Mouse (Mus musculus): Measurements from ENCODE around the gene Slamf9. TPM values are rescaled to one million over a fixed set of nuclear protein-coding genes. Genes with fewer than 3 reads are reported as not detected.

Gene Slamf9
- polyA plus RNA-seq, 1 experiment from 2014 or later, result 1.1 TPM

DNA sequence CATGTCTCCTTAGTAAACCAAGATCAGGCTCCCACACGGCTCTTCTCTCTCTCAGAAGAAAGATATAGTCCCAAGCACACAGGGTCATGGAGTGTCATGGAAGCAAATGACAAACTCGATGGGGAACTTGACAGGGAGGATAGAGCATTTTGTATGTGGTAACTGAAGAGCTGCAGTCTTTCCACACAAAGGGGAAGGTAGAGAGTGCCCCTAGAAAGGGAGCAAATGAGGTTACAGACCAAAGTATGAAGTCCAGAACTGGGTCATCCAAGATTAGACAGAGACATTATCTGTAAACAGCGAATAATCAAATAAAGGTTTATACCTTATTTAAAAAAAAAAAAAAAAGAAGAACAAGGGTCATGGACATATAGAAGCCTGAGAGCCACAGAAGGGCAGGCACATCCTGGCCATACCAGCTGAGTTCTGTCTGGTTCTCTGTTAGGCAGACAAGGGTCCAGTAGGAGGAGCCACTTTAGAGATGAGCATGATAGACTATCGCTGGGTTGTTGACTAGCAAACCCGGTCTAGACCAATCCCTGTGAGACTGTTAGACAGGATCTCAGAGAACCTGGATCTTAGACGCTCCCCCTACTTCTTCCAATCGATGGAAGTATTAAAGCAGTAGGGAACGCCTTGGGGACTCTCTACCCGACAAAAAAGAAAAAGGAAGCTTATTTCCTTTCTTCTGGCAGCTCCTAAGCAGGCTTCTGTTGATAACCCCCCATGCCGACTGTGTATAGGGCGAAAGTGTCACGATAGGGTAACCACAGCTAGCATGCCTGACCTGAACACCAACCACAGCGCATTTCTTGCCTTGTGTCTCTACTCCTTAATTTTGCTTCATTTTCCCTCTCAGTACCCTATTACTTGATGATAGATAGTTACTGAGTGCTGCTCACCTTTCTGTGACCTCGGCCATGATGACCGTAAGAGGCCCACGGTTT lies 11.5 kb upstream of the Slamf9 start:
- H3K4me3 ChIP-seq, result no peak overlapping the region
- H3K27ac ChIP-seq, result no peak overlapping the region
- 0 out of 2 replicates have a peak, but pooled peaks have one; percentile 21 for ATAC-seq
- WGBS (ENCODE audit: insufficient replicate concordance), result 33% methylated on average over 16 of the region's 16 CpGs
- no peaks in the 10 kb centered on the region for H3K36me3 ChIP-seq
- no peaks in the 10 kb centered on the region for H3K9me3 ChIP-seq (replicated peaks)
- H3K4me1 ChIP-seq, result 0 out of 2 replicates have a peak, but pooled peaks cover 11% of the 10 kb centered on the region
- H3K4me2 ChIP-seq, result no peak overlapping the region
- H3K27me3 ChIP-seq (replicated peaks), result no peaks in the 10 kb centered on the region
- H3K9ac ChIP-seq, result no peak overlapping the region

DNA sequence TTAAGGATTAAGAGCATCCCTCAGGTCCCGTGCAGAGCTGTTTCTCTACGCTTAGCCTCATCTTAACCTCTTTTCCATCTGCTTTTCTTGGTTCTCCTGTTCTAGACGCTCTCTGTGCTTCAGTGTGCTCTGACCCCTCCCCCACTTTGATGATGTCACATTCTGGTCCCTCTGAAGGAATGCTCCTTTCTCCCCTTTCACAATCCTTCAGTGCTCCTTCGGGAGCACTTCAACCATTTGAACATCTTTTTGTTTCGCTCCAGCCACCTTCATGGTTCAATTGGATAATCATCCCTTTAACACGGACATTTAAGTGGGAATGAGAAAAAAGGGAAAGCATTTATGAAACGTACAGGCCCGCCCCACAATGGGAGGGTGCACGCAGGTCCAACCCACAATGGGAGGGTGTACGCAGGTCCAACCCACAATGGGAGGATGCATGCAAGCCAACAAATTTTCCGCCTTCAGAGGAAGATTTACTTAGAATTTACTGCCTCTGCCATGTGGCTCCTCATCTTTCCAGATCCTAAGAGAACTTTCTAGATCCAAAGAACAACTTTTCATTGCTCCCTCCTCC lies 6.8 kb upstream of the Slamf9 start:
- no peaks in the 10 kb centered on the region for H3K9me3 ChIP-seq (replicated peaks)
- 69% methylated on average over 11 of the region's 11 CpGs for WGBS (ENCODE audit: insufficient replicate concordance)
- H3K27ac ChIP-seq, result no peak overlapping the region
- no peak overlapping the region for H3K4me3 ChIP-seq
- no peak for ATAC-seq
- H3K4me2 ChIP-seq, result no peak overlapping the region
- H3K36me3 ChIP-seq, result no peaks in the 10 kb centered on the region
- no peaks in the 10 kb centered on the region for H3K27me3 ChIP-seq (replicated peaks)
- 0 out of 2 replicates have a peak, but pooled peaks cover 16% of the 10 kb centered on the region for H3K4me1 ChIP-seq
- H3K9ac ChIP-seq, result no peak overlapping the region

DNA sequence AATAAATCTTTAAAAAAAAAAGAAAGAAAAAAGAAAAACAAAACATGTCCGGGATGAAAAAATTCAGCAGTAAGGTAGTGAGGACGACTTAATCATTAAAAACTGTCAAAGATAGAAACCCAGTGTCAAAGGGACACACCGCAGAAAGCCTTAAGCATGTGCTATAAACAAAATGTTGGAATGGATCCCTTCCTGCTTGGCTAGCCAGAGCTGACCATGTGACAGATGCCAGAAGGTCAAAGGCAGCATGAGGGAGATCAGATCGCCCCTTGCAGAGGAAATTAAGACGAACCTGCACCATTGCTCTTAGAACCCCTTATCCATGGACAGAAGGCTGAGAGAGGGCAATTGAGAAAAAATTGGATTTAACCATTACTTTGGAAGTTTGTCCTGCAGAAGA lies 5.8 kb upstream of the Slamf9 start:
- ATAC-seq, result no peak
- Histone ChIP-seq H3K4me2 (no peak overlapping the region), H3K27me3 (replicated peaks) (no peaks in the 10 kb centered on the region), H3K4me3 (no peak overlapping the region), H3K27ac (no peak overlapping the region), H3K9me3 (replicated peaks) (no peaks in the 10 kb centered on the region), H3K4me1 (0 out of 2 replicates have a peak, but pooled peaks cover 8% of the 10 kb centered on the region), H3K36me3 (no peaks in the 10 kb centered on the region), H3K9ac (no peak overlapping the region)
- 57% methylated on average over 5 of the region's 5 CpGs for WGBS (ENCODE audit: insufficient replicate concordance)

DNA sequence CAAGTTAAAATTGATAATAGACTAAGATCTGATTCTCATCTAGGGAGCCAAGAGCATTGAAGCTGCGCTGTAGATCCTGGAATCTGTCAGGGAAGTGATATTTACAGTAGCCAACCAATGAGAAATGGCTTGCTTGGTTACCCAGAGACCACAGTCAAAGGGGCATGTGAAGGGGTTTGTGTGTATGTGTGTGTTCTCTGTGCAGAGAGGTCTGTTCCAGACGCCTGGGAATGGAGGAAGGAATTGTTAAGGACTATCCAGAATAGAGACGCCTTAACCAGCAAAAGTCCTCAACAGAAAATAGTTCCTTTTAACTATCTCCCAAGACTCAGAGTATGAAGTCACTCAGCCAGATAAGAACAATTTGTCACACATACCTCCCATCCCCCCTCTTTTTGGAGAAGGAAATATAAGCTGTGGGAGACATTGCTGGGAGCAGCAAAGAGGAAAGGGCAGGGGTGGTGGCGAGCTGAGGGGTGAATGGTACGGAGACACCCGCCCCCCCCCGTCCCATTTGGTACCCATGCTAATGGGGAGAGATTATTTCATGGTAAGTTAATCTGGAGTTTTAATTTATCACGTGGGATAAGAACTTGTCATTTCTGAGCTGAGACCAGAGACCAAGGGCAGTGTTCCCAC lies 5.2 kb upstream of the Slamf9 start:
- Histone ChIP-seq H3K9me3 (replicated peaks) (no peaks in the 10 kb centered on the region), H3K4me1 (0 out of 2 replicates have a peak, but pooled peaks cover 9% of the 10 kb centered on the region), H3K27me3 (replicated peaks) (no peaks in the 10 kb centered on the region), H3K4me3 (no peak overlapping the region), H3K36me3 (no peaks in the 10 kb centered on the region), H3K4me2 (no peak overlapping the region), H3K9ac (no peak overlapping the region), H3K27ac (no peak overlapping the region)
- 29% methylated on average over 8 of the region's 8 CpGs for WGBS (ENCODE audit: insufficient replicate concordance)
- ATAC-seq, result no peak

DNA sequence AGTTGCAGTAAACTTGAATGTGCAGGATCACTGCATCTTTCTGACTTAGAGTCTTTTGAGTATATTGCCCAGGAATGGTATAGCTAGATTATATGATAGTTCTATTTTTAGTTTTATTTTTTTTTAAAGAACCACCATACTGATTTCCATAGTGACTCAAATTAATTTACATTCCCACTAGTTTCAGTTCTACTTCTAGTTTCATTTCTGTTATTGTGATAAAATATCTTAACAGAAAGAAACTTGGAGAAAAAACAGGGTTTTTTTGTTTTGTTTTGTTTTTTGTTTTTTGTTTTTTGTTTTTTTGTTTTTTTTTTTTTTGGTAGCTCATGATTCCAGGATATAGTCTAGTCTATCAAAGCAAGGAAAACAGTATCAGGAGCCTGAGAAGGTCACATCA lies 2.2 kb upstream of the Slamf9 start:
- H3K4me2 ChIP-seq, result no peak overlapping the region
- no peaks in the 10 kb centered on the region for H3K9me3 ChIP-seq (replicated peaks)
- no peak overlapping the region for H3K9ac ChIP-seq
- H3K4me1 ChIP-seq, result peaks cover 15% of the 10 kb centered on the region
- no peak overlapping the region for H3K4me3 ChIP-seq
- H3K27me3 ChIP-seq (replicated peaks), result peaks cover 2% of the 10 kb centered on the region; the same call in 1 of the 2 replicates
- H3K36me3 ChIP-seq, result no peaks in the 10 kb centered on the region
- no peak for ATAC-seq
- no peak overlapping the region for H3K27ac ChIP-seq

DNA sequence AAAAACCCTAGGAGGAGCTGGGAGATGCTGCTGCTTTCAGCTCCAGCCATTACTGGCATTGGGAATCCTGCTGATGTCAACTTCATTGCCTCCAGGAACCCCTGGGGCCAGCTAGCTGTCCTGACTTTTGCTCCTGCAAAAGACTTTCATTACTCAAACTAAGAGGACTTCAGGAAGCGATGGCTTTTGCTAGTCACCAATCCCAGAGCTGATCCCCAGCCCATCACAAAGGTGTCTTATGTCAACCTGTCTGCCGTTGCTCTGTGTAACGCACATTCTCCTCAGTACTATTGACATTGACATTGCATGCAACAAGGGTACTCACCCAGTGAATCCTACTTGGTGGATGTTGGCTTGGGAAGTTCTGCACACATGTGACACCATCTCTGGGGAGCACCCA lies 962 bp upstream of the Slamf9 start:
- H3K27ac ChIP-seq, result no peak overlapping the region
- H3K9me3 ChIP-seq (replicated peaks), result no peaks in the 10 kb centered on the region
- WGBS (ENCODE audit: insufficient replicate concordance), result 69% methylated on average over 3 of the region's 3 CpGs
- ATAC-seq, result no peak
- peaks cover 15% of the 10 kb centered on the region for H3K27me3 ChIP-seq (replicated peaks)
- H3K9ac ChIP-seq, result no peak overlapping the region
- H3K4me3 ChIP-seq, result no peak overlapping the region
- H3K4me1 ChIP-seq, result peaks cover 15% of the 10 kb centered on the region
- no peak overlapping the region for H3K4me2 ChIP-seq
- no peaks in the 10 kb centered on the region for H3K36me3 ChIP-seq

DNA sequence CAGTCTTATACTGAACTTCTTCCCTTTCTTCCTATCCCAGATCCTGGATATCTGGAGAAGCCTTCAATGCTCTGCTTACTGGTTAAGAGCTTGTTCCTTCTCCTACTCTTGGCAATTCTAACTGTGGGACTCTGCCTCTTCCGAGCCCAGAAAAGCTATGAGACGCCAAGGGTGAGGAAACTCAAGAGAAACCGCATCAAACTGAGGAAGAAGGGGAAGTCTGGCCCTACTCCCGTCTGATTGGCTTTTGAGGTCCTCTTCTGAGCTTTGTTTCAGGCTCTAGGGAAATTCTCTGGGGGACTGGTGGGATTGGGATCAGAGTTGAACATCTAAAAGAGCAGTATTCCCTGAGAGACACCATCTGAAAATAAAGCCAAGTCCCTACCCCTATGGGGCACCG lies 2.9 kb downstream of the Slamf9 start:
- Histone ChIP-seq H3K36me3 (no peaks in the 10 kb centered on the region), H3K4me3 (no peak overlapping the region), H3K9me3 (replicated peaks) (no peaks in the 10 kb centered on the region), H3K27ac (no peak overlapping the region), H3K4me1 (peaks cover 26% of the 10 kb centered on the region), H3K9ac (no peak overlapping the region), H3K4me2 (no peak overlapping the region), H3K27me3 (replicated peaks) (peaks cover 54% of the 10 kb centered on the region)
- 42% methylated on average over 5 of the region's 5 CpGs for WGBS (ENCODE audit: insufficient replicate concordance)
- no peak for ATAC-seq

DNA sequence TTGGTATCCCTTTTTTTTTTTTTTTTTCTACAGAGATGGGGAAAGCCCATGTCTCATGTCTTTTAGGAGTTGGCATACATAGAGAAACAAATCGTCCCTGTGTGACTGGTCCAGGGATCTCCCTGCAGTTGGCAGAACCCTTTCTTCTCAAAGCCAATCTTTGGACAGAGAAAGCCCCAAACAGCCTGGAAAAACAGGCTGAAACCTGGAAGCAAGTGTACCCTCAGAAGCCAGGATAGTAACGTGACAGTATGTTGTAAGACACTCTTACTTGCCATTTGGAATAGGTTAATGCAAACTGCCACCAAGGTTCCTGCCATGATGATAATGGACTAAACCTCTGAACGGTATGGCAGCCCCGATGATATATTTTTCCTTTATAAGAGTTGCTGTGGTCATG lies 5.2 kb downstream of the Slamf9 start:
- Histone ChIP-seq H3K27ac (no peak overlapping the region), H3K4me1 (peaks cover 23% of the 10 kb centered on the region), H3K9ac (no peak overlapping the region), H3K4me3 (no peak overlapping the region), H3K4me2 (no peak overlapping the region), H3K9me3 (replicated peaks) (no peaks in the 10 kb centered on the region), H3K36me3 (no peaks in the 10 kb centered on the region), H3K27me3 (replicated peaks) (peaks cover 75% of the 10 kb centered on the region)
- ATAC-seq, result no peak
- WGBS (ENCODE audit: insufficient replicate concordance), result 68% methylated on average over 4 of the region's 4 CpGs

DNA sequence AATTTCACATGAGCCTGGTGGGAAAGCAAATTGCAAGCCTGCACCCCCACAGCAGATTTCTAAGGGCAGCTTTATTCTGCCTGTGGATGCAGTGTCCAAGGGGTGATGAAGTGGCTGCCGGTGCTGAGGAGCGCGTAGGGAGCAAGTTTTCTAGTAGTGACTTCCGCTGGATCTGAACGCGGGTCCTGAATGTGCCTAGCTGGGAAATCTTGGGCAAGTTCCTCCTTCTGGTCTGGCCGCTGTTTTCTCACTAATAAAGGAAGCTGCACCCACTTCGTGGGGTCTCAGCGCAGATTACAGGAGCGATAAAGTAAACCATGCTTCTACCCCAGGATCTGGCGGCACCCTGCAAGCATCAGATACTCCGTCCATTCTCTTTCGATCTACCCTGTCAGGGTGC lies 6.0 kb downstream of the Slamf9 start:
- 13% methylated on average over 13 of the region's 13 CpGs for WGBS (ENCODE audit: insufficient replicate concordance)
- Histone ChIP-seq H3K9ac (no peak overlapping the region), H3K27ac (no peak overlapping the region), H3K4me3 (peak overlapping the region; percentile 43), H3K4me1 (peaks cover 21% of the 10 kb centered on the region), H3K9me3 (replicated peaks) (no peaks in the 10 kb centered on the region), H3K4me2 (peak overlapping the region; percentile 64), H3K36me3 (no peaks in the 10 kb centered on the region), H3K27me3 (replicated peaks) (peaks cover 83% of the 10 kb centered on the region)
- ATAC-seq, result no peak

DNA sequence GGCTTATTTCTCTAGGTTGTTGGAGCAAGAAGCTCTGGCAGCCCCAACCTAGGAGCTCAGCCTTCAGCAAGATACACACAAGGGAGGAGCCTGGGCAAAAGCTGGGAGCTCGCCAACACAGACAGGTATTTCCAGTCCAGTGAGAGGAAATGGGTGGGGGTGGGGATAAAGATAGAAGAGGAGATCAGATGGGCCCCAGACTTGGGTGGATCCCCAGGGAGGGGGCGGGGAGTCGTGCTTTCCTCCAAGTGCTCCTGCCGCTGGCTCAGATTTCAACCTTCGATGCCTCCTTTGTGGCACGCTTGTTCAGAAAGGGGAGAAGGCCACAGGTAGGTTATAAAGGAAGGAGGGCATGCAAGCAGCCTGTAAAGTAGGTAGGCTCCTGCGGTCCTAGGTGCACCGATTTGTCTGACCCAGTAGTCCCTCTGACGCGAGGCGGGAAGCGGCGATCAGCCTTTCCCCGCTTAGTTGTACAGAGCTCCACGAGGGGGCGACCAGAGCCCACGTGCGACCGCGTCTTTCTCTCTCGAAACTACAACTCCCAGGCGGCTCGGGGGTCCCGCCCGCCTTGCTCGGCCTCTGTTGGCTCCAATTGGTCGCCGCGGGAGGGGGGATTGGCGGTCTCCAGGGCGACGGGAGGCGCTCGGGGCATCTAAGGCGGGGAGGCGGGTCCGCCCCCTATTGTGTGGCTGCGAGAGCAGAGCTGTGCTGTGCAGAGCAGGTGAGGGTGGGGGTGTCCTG lies 6.6 kb downstream of the Slamf9 start, which contains the start of gene Igsf9:
Igsf9 (plus strand) TSS at position 249 of the 741 bp plus-strand sequence.
- WGBS (ENCODE audit: insufficient replicate concordance), result under 1% methylated on average over 38 of the region's 38 CpGs
- Histone ChIP-seq H3K9me3 (replicated peaks) (no peaks in the 10 kb centered on the region), H3K4me3 (peak within 1 kb of the TSS; percentile 43), H3K27ac (no peak within 1 kb of the TSS), H3K9ac (peak within 1 kb of the TSS; percentile 40; the same call in 1 of the 2 replicates), H3K4me1 (peaks cover 21% of the 10 kb centered on the region), H3K27me3 (replicated peaks) (peaks cover 88% of the 10 kb centered on the region), H3K4me2 (peak within 1 kb of the TSS; percentile 64), H3K36me3 (no peaks in the 10 kb centered on the region)
- ATAC-seq, result peak; percentile 78

DNA sequence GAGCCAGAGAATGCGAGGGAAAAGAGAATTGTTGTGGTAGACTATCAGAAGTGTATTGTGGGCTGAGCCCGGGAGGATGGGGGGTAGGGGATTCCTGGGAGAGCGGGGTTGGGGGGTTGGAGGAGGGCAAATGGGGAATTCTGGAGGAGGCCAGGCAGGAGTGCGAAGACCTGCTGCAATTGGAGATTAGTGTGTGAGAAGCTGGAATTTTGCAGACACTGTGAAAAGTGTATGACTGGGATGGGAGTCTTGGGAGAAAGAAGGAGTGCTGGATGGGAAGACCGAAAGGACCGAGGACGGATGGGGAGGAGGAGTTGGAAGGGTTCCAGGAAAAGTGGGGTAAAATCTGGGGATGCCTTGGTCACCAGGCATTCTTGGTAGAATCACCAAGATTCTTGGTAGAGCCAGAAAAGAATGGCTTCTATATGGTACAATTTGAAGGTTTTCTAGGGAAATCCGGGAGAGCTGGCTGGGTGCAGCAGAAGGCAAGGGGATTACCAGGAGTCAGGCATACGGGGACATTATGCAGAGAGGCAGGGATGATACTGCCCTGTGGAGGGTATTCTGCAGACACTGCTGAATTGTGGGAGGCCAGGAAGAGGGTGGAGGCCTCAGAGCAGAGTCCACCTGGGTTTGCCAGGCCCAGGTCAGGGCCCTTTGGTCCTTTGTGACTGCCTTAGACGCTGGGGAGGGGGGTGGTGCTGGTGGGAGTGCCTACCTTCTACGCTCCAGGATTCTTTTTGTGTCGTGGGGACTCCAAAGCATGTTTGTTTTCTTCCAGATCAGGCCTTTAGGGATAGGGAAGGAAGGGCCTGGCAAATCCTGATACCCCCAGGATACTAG lies 7.6 kb downstream of the Slamf9 start:
- Histone ChIP-seq H3K36me3 (no peaks in the 10 kb centered on the region), H3K4me3 (peak overlapping the region; percentile 43), H3K9me3 (replicated peaks) (no peaks in the 10 kb centered on the region), H3K4me2 (peak overlapping the region; percentile 64), H3K4me1 (peaks cover 21% of the 10 kb centered on the region), H3K27me3 (replicated peaks) (peaks cover 88% of the 10 kb centered on the region), H3K9ac (no peak overlapping the region; the same call in 1 of the 2 replicates), H3K27ac (no peak overlapping the region)
- WGBS (ENCODE audit: insufficient replicate concordance), result 17% methylated on average over 12 of the region's 12 CpGs
- no peak for ATAC-seq
